Mouse (Mus musculus) C2C12 (cell line): ENCODE measurements around the gene Clec1b. TPM values are rescaled to one million over a fixed set of nuclear protein-coding genes. Genes with fewer than 3 reads are reported as not detected.

Source experiments
- H3K27me3 ChIP-seq: one replicate; pipeline ENCODE4 v1.6.1; 2011; ENCODE audit not compliant: control insufficient read depth, insufficient read depth, insufficient read length
- H3K36me3 ChIP-seq: one replicate; pipeline ENCODE4 v1.6.1; 2011; ENCODE audit not compliant: control insufficient read depth, insufficient read depth
- H3K4me3 ChIP-seq: one replicate; pipeline ENCODE4 v1.5.1; 2011; ENCODE audit warnings: mild to moderate bottlenecking, control low read depth; ENCODE audit not compliant: poor library complexity, insufficient read depth, severe bottlenecking
- H3K79me2 ChIP-seq: one replicate; pipeline ENCODE4 v1.6.1; 2011; ENCODE audit not compliant: control insufficient read depth, insufficient read depth
- H3K79me3 ChIP-seq: one replicate; pipeline ENCODE4 v1.6.1; 2011; ENCODE audit warnings: low read depth, control low read depth
- H3ac ChIP-seq: one replicate; pipeline ENCODE3; 2011; ENCODE audit warnings: low read depth; ENCODE audit not compliant: control insufficient read depth, insufficient read length
- CEBPB ChIP-seq: IDR thresholded peaks from one replicate; pipeline ENCODE4 v1.6.1; 2011; ENCODE audit warnings: low read depth, mild to moderate bottlenecking, control low read depth, moderate library complexity
- CTCF ChIP-seq: IDR thresholded peaks from one replicate; pipeline ENCODE4 v1.5.1; 2011; ENCODE audit not compliant: control insufficient read depth, insufficient read depth, insufficient read length
- FOSL1 ChIP-seq: IDR thresholded peaks from one replicate; pipeline ENCODE4 v1.8.0; 2011; ENCODE audit warnings: mild to moderate bottlenecking, low read length; ENCODE audit not compliant: poor library complexity, insufficient read depth, severe bottlenecking
- MAX ChIP-seq: IDR thresholded peaks from one replicate; pipeline ENCODE4 v1.6.1; 2011; ENCODE audit warnings: mild to moderate bottlenecking, control low read depth
- MYOD1 ChIP-seq: IDR thresholded peaks from one replicate; pipeline ENCODE4 v1.6.1; 2011; ENCODE audit warnings: low read depth; ENCODE audit not compliant: control insufficient read depth, insufficient read length
- MYOG ChIP-seq: IDR thresholded peaks from one replicate; pipeline ENCODE4 v1.6.1; 2011; ENCODE audit not compliant: control insufficient read depth, insufficient read length; ENCODE audit errors: extremely low read depth
- USF1 ChIP-seq: IDR thresholded peaks from one replicate; pipeline ENCODE4 v1.6.1; 2011; ENCODE audit warnings: low read depth, mild to moderate bottlenecking, control low read depth, moderate library complexity
- polyA plus RNA-seq: library from polyadenylated mRNA; unstranded; fragments of >200 nt; fragmentation: generic; extraction: Trizol; gene quantifications from one replicate; pipeline ENCODE4 v1.2.1, GENCODE M21; 2012; ENCODE audit warnings: missing spikeins

Gene Clec1b
- polyA plus RNA-seq, 1 experiment, result not detected

- TF ChIP-seq MYOG (no peak), USF1 (no peak), FOSL1 (no peak), CEBPB (no peak), MAX (no peak), CTCF (no peak), MYOD1 (no peak)
- no peaks in the 10 kb centered on the region for H3K79me2 ChIP-seq
- no peaks in the 10 kb centered on the region for H3K36me3 ChIP-seq
- no peaks in the 10 kb centered on the region for H3K79me3 ChIP-seq
- H3K4me3 ChIP-seq, result no peak overlapping the region
- no peaks in the 10 kb centered on the region for H3K27me3 ChIP-seq
- no peak overlapping the region for H3ac ChIP-seq
Observed at GRCm38 (mm10) chr6:129363942-129364341, 33.2 kb upstream of the Clec1b start.

GRCm38 (mm10) chr6:129365959-129366359, 31.1 kb upstream of the Clec1b start:
- H3ac ChIP-seq, result no peak overlapping the region
- H3K4me3 ChIP-seq, result no peak overlapping the region
- H3K79me2 ChIP-seq, result no peaks in the 10 kb centered on the region
- TF ChIP-seq MAX (no peak), CTCF (peak; percentile 19)
- no peaks in the 10 kb centered on the region for H3K27me3 ChIP-seq
- no peaks in the 10 kb centered on the region for H3K36me3 ChIP-seq
- no peaks in the 10 kb centered on the region for H3K79me3 ChIP-seq

GRCm38 (mm10) chr6:129369374-129370132, 27.5 kb upstream of the Clec1b start:
- Histone ChIP-seq H3K27me3 (no peaks in the 10 kb centered on the region), H3K36me3 (no peaks in the 10 kb centered on the region), H3K4me3 (no peak overlapping the region), H3K79me3 (no peaks in the 10 kb centered on the region), H3K79me2 (no peaks in the 10 kb centered on the region), H3ac (no peak overlapping the region)
- TF ChIP-seq USF1 (no peak), FOSL1 (no peak), CTCF (no peak), MYOG (no peak), MAX (no peak), MYOD1 (no peak), CEBPB (no peak)

GRCm38 (mm10) chr6:129374937-129375471, 22.1 kb upstream of the Clec1b start:
- no peaks in the 10 kb centered on the region for H3K79me3 ChIP-seq
- TF ChIP-seq USF1 (no peak), FOSL1 (no peak), MAX (no peak), CTCF (no peak), CEBPB (no peak), MYOD1 (no peak), MYOG (no peak)
- H3K36me3 ChIP-seq, result no peaks in the 10 kb centered on the region

GRCm38 (mm10) chr6:129380454-129380853, 16.6 kb upstream of the Clec1b start:
- no peaks in the 10 kb centered on the region for H3K36me3 ChIP-seq
- H3K27me3 ChIP-seq, result no peaks in the 10 kb centered on the region
- H3K79me2 ChIP-seq, result no peaks in the 10 kb centered on the region
- H3K4me3 ChIP-seq, result no peak overlapping the region
- H3K79me3 ChIP-seq, result no peaks in the 10 kb centered on the region
- no peak overlapping the region for H3ac ChIP-seq
- TF ChIP-seq MYOG (no peak), CEBPB (no peak), MYOD1 (no peak)

More at GRCm38 (mm10) chr6:129374937-129375471, 22.1 kb upstream of the Clec1b start:
- H3K79me2 ChIP-seq, result no peaks in the 10 kb centered on the region
- H3K27me3 ChIP-seq, result no peaks in the 10 kb centered on the region
- H3K4me3 ChIP-seq, result no peak overlapping the region
- H3ac ChIP-seq, result no peak overlapping the region

GRCm38 (mm10) chr6:129381736-129382135, 15.4 kb upstream of the Clec1b start:
- Histone ChIP-seq H3ac (no peak overlapping the region), H3K4me3 (no peak overlapping the region), H3K27me3 (no peaks in the 10 kb centered on the region), H3K79me3 (no peaks in the 10 kb centered on the region), H3K79me2 (no peaks in the 10 kb centered on the region), H3K36me3 (no peaks in the 10 kb centered on the region)
- TF ChIP-seq MAX (no peak), FOSL1 (no peak), MYOD1 (no peak), CEBPB (no peak), MYOG (no peak), USF1 (no peak), CTCF (no peak)
